Mouse (Mus musculus): ENCODE measurements around the gene Mapt.

DNA sequence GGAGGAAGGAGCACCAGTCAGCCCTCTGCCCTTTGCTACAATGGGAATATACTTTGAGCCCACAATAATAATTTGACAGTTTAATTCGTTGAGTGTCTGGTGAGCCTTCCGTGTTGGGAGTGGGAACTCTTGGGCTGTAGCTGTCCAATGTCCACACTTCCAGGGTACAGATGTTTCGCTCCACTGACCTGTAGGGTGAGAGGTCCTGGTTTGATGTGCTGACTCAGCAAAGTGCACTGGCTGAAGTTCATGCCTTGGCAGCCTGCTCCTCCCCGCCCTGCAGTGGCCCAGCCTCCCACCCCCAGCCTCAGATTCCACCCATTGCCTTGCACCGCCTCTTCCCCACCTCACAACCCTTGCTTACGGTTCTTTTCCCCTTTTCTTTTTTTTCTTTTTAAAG, 33.5 kb downstream of the Mapt start:
- TF ChIP-seq CTCF (IDR thresholded peaks at IDR 0.05; ENCODE audit: borderline replicate concordance, control insufficient read depth, extremely low read depth, insufficient read depth, low read length, poor library complexity) = no peak
- no peak for TF ChIP-seq POLR2A (IDR thresholded peaks at IDR 0.05; ENCODE audit: control insufficient read depth, extremely low read depth, insufficient read depth, low read length, poor library complexity)

Measured in thymus, adult 2 months (tissue).